Mouse (Mus musculus): ENCODE results near the gene Slc4a8.
"Not testable (repeated sequence)": the region's sequence is repeated elsewhere in the genome, so short reads cannot be mapped to it uniquely, and the experiment has no call there.

Slc4a8 gene

GRCm38 (mm10) chr15:100770338-100770737, 8.8 kb downstream of the Slc4a8 start:
- no peak for DNase-seq (ENCODE audit: extremely low read depth, low read depth)

GRCm38 (mm10) chr15:100772685-100773084, 11.1 kb downstream of the Slc4a8 start:
- no peak for DNase-seq (ENCODE audit: extremely low read depth, low read depth)

GRCm38 (mm10) chr15:100773859-100774258, 12.3 kb downstream of the Slc4a8 start:
- not testable (repeated sequence) for DNase-seq (ENCODE audit: extremely low read depth, low read depth)

GRCm38 (mm10) chr15:100775189-100776166, 13.9 kb downstream of the Slc4a8 start:
- DNase-seq (ENCODE audit: extremely low read depth, low read depth): no peak

- DNase-seq (ENCODE audit: extremely low read depth, low read depth): no peak
These were observed 14.9 kb downstream of the Slc4a8 start for GRCm38 (mm10) chr15:100776424-100776823.

- no peak for DNase-seq (ENCODE audit: extremely low read depth, low read depth)
These were observed 15.8 kb downstream of the Slc4a8 start for GRCm38 (mm10) chr15:100777020-100778016.

- DNase-seq (ENCODE audit: extremely low read depth, low read depth): no peak
These were observed 18.3 kb downstream of the Slc4a8 start for GRCm38 (mm10) chr15:100779896-100780295.

- DNase-seq (ENCODE audit: extremely low read depth, low read depth): no peak
These were observed 21.9 kb downstream of the Slc4a8 start for GRCm38 (mm10) chr15:100783244-100783987.

GRCm38 (mm10) chr15:100790219-100790618, 28.7 kb downstream of the Slc4a8 start:
- no peak for DNase-seq (ENCODE audit: extremely low read depth, low read depth)

GRCm38 (mm10) chr15:100792324-100792723, 30.8 kb downstream of the Slc4a8 start:
- DNase-seq (ENCODE audit: extremely low read depth, low read depth): no peak

GRCm38 (mm10) chr15:100800914-100801313, 39.4 kb downstream of the Slc4a8 start:
- DNase-seq (ENCODE audit: extremely low read depth, low read depth): no peak

GRCm38 (mm10) chr15:100808062-100808461, 46.5 kb downstream of the Slc4a8 start:
- DNase-seq (ENCODE audit: extremely low read depth, low read depth): no peak

GRCm38 (mm10) chr15:100808484-100808883, 46.9 kb downstream of the Slc4a8 start:
- no peak for DNase-seq (ENCODE audit: extremely low read depth, low read depth)

- DNase-seq (ENCODE audit: extremely low read depth, low read depth): peak; percentile 54
These were observed 48.7 kb downstream of the Slc4a8 start for GRCm38 (mm10) chr15:100810243-100810642.

- no peak for DNase-seq (ENCODE audit: extremely low read depth, low read depth)
These were observed 52.0 kb downstream of the Slc4a8 start for GRCm38 (mm10) chr15:100813501-100813900.

GRCm38 (mm10) chr15:100814066-100814465, 52.5 kb downstream of the Slc4a8 start:
- no peak for DNase-seq (ENCODE audit: extremely low read depth, low read depth)

GRCm38 (mm10) chr15:100815310-100815709, 53.8 kb downstream of the Slc4a8 start:
- no peak for DNase-seq (ENCODE audit: extremely low read depth, low read depth)

- DNase-seq (ENCODE audit: extremely low read depth, low read depth): no peak
These were observed 57.3 kb downstream of the Slc4a8 start for GRCm38 (mm10) chr15:100818860-100819259.

- DNase-seq (ENCODE audit: extremely low read depth, low read depth): no peak
These were observed 60.3 kb downstream of the Slc4a8 start for GRCm38 (mm10) chr15:100821824-100822223.

GRCm38 (mm10) chr15:100822370-100822769, 60.8 kb downstream of the Slc4a8 start:
- not testable (repeated sequence) for DNase-seq (ENCODE audit: extremely low read depth, low read depth)
